Mouse (Mus musculus) layer of hippocampus, postnatal 36 days (tissue): Measurements from ENCODE around the gene Ell2. TPM values are rescaled to one million over a fixed set of nuclear protein-coding genes. Genes with fewer than 3 reads are reported as not detected.
"Not testable (repeated sequence)": the region's sequence is repeated elsewhere in the genome, so short reads cannot be mapped to it uniquely, and the experiment has no call there.

ENCODE experiments used
- DNase-seq, 2 experiments: peaks; one replicate each; pipeline ENCODE4 v3.0.0; 2022
- total RNA-seq, 2 experiments: library from RNA; stranded (reverse); gene quantifications; 2 replicates each; pipeline ENCODE4 v1.2.3; 2021

The Ell2 gene
- 10 to 100 TPM; 32.9 to 34.6 TPM for total RNA-seq

- no peak for DNase-seq
These were observed at the start of gene Ell2 for GRCm38 (mm10) chr13:75706457-75706856. Gene Ell2, plus strand, starts transcription at chr13:75706757.

GRCm38 (mm10) chr13:75685438-75685837, 21.1 kb upstream of the Ell2 start:
- no peak for DNase-seq

- DNase-seq = no peak
These were observed 19.6 kb upstream of the Ell2 start for GRCm38 (mm10) chr13:75686995-75687394.

GRCm38 (mm10) chr13:75691625-75692024, 14.9 kb upstream of the Ell2 start:
- DNase-seq = no peak

- no peak for DNase-seq
These were observed 13.5 kb upstream of the Ell2 start for GRCm38 (mm10) chr13:75693081-75693480.

- no peak for DNase-seq
These were observed 3.7 kb upstream of the Ell2 start for GRCm38 (mm10) chr13:75702814-75703213.

GRCm38 (mm10) chr13:75706882-75707816, 592 bp downstream of the Ell2 start:
- DNase-seq = peak; percentile 81 to 82

- DNase-seq = peak; percentile 37 to 55
These were observed 1.5 kb downstream of the Ell2 start for GRCm38 (mm10) chr13:75707821-75708636.

- DNase-seq = no peak
These were observed 2.1 kb downstream of the Ell2 start for GRCm38 (mm10) chr13:75708637-75709002.

GRCm38 (mm10) chr13:75709026-75709778, 2.6 kb downstream of the Ell2 start:
- peak in 1 of 2 experiments; percentile 6 for DNase-seq

- no peak for DNase-seq
These were observed 3.6 kb downstream of the Ell2 start for GRCm38 (mm10) chr13:75710152-75710551.

- not testable (repeated sequence) for DNase-seq
These were observed 5.0 kb downstream of the Ell2 start for GRCm38 (mm10) chr13:75711517-75711916.

GRCm38 (mm10) chr13:75712544-75712943, 6.0 kb downstream of the Ell2 start:
- not testable (repeated sequence) for DNase-seq

GRCm38 (mm10) chr13:75714407-75714806, 7.8 kb downstream of the Ell2 start:
- no peak for DNase-seq

GRCm38 (mm10) chr13:75717638-75718302, 11.2 kb downstream of the Ell2 start:
- DNase-seq = no peak

GRCm38 (mm10) chr13:75718376-75718775, 11.8 kb downstream of the Ell2 start:
- DNase-seq = no peak

GRCm38 (mm10) chr13:75719645-75720044, 13.1 kb downstream of the Ell2 start:
- no peak for DNase-seq

GRCm38 (mm10) chr13:75726569-75727373, 20.2 kb downstream of the Ell2 start:
- DNase-seq = no peak

GRCm38 (mm10) chr13:75727932-75728331, 21.4 kb downstream of the Ell2 start:
- no peak for DNase-seq

GRCm38 (mm10) chr13:75729834-75730233, 23.3 kb downstream of the Ell2 start:
- DNase-seq = no peak

- no peak for DNase-seq
These were observed 24.2 kb downstream of the Ell2 start for GRCm38 (mm10) chr13:75730717-75731116.
